Mouse (Mus musculus) embryo, embryonic 11.5 days (tissue): ENCODE data around the gene Gm49711.

Experiments used
- DNase-seq: peaks from one replicate; pipeline ENCODE4 v3.0.0-alpha.2; 2012; ENCODE audit warnings: low read depth, low spot score

The Gm49711 gene

GRCm38 (mm10) chr16:92120899-92121531 lies 62.9 kb downstream of the Gm49711 start:
- no peak for DNase-seq

- DNase-seq, result no peak
Observed at GRCm38 (mm10) chr16:92127226-92127625, 69.1 kb downstream of the Gm49711 start.

GRCm38 (mm10) chr16:92127666-92128065 lies 69.5 kb downstream of the Gm49711 start:
- no peak for DNase-seq

- no peak for DNase-seq
Observed at GRCm38 (mm10) chr16:92129843-92130242, 71.7 kb downstream of the Gm49711 start.

GRCm38 (mm10) chr16:92132511-92132910 lies 74.4 kb downstream of the Gm49711 start:
- no peak for DNase-seq

- DNase-seq, result no peak
Observed at GRCm38 (mm10) chr16:92134148-92134764, 76.1 kb downstream of the Gm49711 start.

GRCm38 (mm10) chr16:92136275-92136674 lies 78.2 kb downstream of the Gm49711 start:
- no peak for DNase-seq

GRCm38 (mm10) chr16:92139386-92140261 lies 81.5 kb downstream of the Gm49711 start:
- no peak for DNase-seq

GRCm38 (mm10) chr16:92140328-92140727 lies 82.2 kb downstream of the Gm49711 start:
- no peak for DNase-seq

GRCm38 (mm10) chr16:92141021-92141420 lies 82.9 kb downstream of the Gm49711 start:
- DNase-seq, result no peak

GRCm38 (mm10) chr16:92142426-92143012 lies 84.4 kb downstream of the Gm49711 start:
- DNase-seq, result no peak

- no peak for DNase-seq
Observed at GRCm38 (mm10) chr16:92147631-92148366, 89.7 kb downstream of the Gm49711 start.

GRCm38 (mm10) chr16:92148367-92148728 lies 90.2 kb downstream of the Gm49711 start:
- no peak for DNase-seq

GRCm38 (mm10) chr16:92150975-92151374 lies 92.9 kb downstream of the Gm49711 start:
- DNase-seq, result no peak

- peak; percentile 22 for DNase-seq
Observed at GRCm38 (mm10) chr16:92158021-92158455, 99.9 kb downstream of the Gm49711 start.

- peak; percentile 64 for DNase-seq
Observed at GRCm38 (mm10) chr16:92158461-92159091, 100.5 kb downstream of the Gm49711 start.

- no peak for DNase-seq
Observed at GRCm38 (mm10) chr16:92159114-92159513, 101.0 kb downstream of the Gm49711 start.

GRCm38 (mm10) chr16:92162289-92162688 lies 104.2 kb downstream of the Gm49711 start:
- DNase-seq, result no peak

GRCm38 (mm10) chr16:92163545-92163944 lies 105.4 kb downstream of the Gm49711 start:
- DNase-seq, result no peak

GRCm38 (mm10) chr16:92176052-92176451 lies 117.9 kb downstream of the Gm49711 start:
- DNase-seq, result no peak

- no peak for DNase-seq
Observed at GRCm38 (mm10) chr16:92177718-92178117, 119.6 kb downstream of the Gm49711 start.
